In the genomic region with DNA sequence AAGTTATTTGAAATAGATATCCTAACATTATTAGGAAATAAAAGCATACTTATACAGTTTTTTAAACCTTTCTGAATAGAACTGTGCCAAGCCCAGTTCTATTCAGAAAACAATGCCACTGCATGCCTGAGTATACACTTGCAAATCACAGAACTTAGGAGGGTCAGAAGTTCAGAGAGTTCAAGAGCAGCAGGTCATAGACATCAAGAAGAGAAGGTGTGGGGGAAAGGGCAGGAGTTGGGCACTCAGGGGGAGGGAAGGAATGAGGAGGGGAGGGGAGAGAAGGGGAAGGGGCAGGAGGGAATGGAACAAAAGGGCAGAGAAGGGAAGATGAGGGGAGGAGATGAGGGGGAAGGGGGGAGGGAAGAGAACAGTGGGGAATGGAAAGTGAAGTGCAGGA, we compare ENCODE assay signal across 26 mouse cellular contexts. TPM values are rescaled to one million over a fixed set of nuclear protein-coding genes. Genes with fewer than 3 reads are reported as not detected.
"Had no signal": no experiment of that assay in that cellular context is flagged by ENCODE, and none has a peak within 500 bp of the region (broad histone marks: within the 10 kb centered on the region; RNA-seq: fewer than 3 reads in every experiment).

No protein-coding gene starts in this region.

- H3K9ac ChIP-seq: liver, embryonic 15.5 days; liver, postnatal 0 days; lung, embryonic 15.5 days; midbrain, embryonic 12.5 days; neural tube, embryonic 12.5 days; stomach, embryonic 15.5 days had no signal

- H3K27ac ChIP-seq: liver, embryonic 15.5 days; lung, embryonic 15.5 days; macrophage; midbrain, embryonic 12.5 days; neural tube, embryonic 12.5 days; stomach, embryonic 15.5 days; stomach, postnatal 0 days had no signal

- H3K4me2 ChIP-seq: liver, embryonic 15.5 days; lung, embryonic 15.5 days; midbrain, embryonic 12.5 days; neural tube, embryonic 12.5 days; stomach, embryonic 15.5 days had no signal

- ATAC-seq: liver, postnatal 0 days; lung, postnatal 0 days; midbrain, embryonic 16.5 days had no signal

- H3K27me3 ChIP-seq: liver, embryonic 15.5 days; lung, embryonic 15.5 days; megakaryocyte, embryonic 14.5 days; midbrain, embryonic 12.5 days; neural tube, embryonic 12.5 days; stomach, embryonic 15.5 days had no signal

- H3K4me1 ChIP-seq: liver, embryonic 15.5 days; lung, embryonic 15.5 days; megakaryocyte, embryonic 14.5 days; midbrain, embryonic 12.5 days; neural tube, embryonic 12.5 days; stomach, embryonic 15.5 days had no signal

- H3K4me3 ChIP-seq: liver, embryonic 15.5 days; lung, embryonic 15.5 days; megakaryocyte, embryonic 14.5 days; midbrain, embryonic 12.5 days; neural tube, embryonic 12.5 days; stomach, embryonic 15.5 days had no signal

- H3K9me3 ChIP-seq: liver, embryonic 15.5 days; lung, embryonic 15.5 days; midbrain, embryonic 12.5 days; neural tube, embryonic 12.5 days; stomach, embryonic 15.5 days had no signal

- DNase-seq: liver, postnatal 0 days; lung, adult 2 months; lung, postnatal 14 days; lung, postnatal 36 days; midbrain, embryonic 14.5 days; right cerebral cortex, postnatal 14 days; right cerebral cortex, postnatal 4 days; spleen, adult 18-20 months; thymus, adult 2 months; thymus, postnatal 25 days; thymus, postnatal 4 days had no signal

- H3K36me3 ChIP-seq: liver, embryonic 15.5 days; lung, embryonic 15.5 days; midbrain, embryonic 12.5 days; neural tube, embryonic 12.5 days; stomach, embryonic 15.5 days had no signal

RNA-seq across cellular contexts. Expression of gene Rergl, which starts 23.6 kb away (rescaled TPM):
- total RNA-seq: megakaryocyte progenitor cell, adult 5-6 weeks; monocyte, adult 5-6 weeks; neutrophil, adult 5-6 weeks had no signal
- polyA plus RNA-seq: liver, embryonic 15.5 days; liver, postnatal 0 days; lung, adult 2 months; lung, embryonic 15.5 days; lung, postnatal 0 days; macrophage; midbrain, embryonic 12.5 days; midbrain, embryonic 14.5 days; midbrain, embryonic 16.5 days; neural tube, embryonic 12.5 days; neural tube, embryonic 14.5 days; small intestine, adult 2 months; thymus, adult 2 months had no signal
